Mouse (Mus musculus) heart, embryonic 14.5 days (tissue): ENCODE measurements at regions not wholly inside any gene's neighbourhood (a gene's known extent, or its start where the extent isn't known, plus 50 kb on each side); places are given as distances from the start of the nearest gene placed in this dataset.
A peak's percentile ranks its signal among the peaks of the same experiment; 100 is the strongest.

Experiments used
- ATAC-seq: fragments of 200-750 bp; cut with Nextera tagmentation; 2 replicates; pipeline ENCODE4 v1.8.0; 2017; ENCODE audit warnings: low read depth, moderate TSS enrichment; ENCODE audit not compliant: insufficient number of reproducible peaks, insufficient read depth, low FRiP score
- H3K27ac ChIP-seq, 2 experiments: fragments of 200-500 bp in 1 of 2; fragments of 300-500 bp in 1 of 2; sonication (generic) in 1 of 2; replicated peaks in 1 of 2; 2 replicates each; pipeline ENCODE4 v1.5.1; 2012 to 2014; ENCODE audit warnings: low read depth in 2 of 2, low read length in 2 of 2, control low read depth in 1 of 2, mild to moderate bottlenecking in 1 of 2, mixed read lengths in 1 of 2; ENCODE audit not compliant: control insufficient read depth in 1 of 2, insufficient read depth in 1 of 2
- H3K27me3 ChIP-seq: fragments of 300-500 bp; sonication (generic); 2 replicates; pipeline ENCODE4 v1.6.1; 2014; ENCODE audit warnings: mild to moderate bottlenecking, low read length, control low read depth; ENCODE audit not compliant: control insufficient read depth, insufficient read depth
- H3K36me3 ChIP-seq: fragments of 300-500 bp; sonication (generic); 2 replicates; pipeline ENCODE4 v1.6.1; 2014; ENCODE audit warnings: mild to moderate bottlenecking, control low read depth, low read length, mixed read lengths; ENCODE audit not compliant: control insufficient read depth, insufficient read depth
- H3K4me1 ChIP-seq, 2 experiments: fragments of 200-500 bp in 1 of 2; fragments of 300-500 bp in 1 of 2; sonication (generic) in 1 of 2; 2 replicates each; pipeline ENCODE4 v1.6.1; 2012 to 2014; ENCODE audit warnings: low read length in 2 of 2, control low read depth in 1 of 2, mixed read lengths in 1 of 2; ENCODE audit not compliant: control insufficient read depth in 2 of 2, insufficient read depth in 2 of 2
- H3K4me2 ChIP-seq: fragments of 300-500 bp; sonication (generic); 2 replicates; pipeline ENCODE4 v1.6.1; 2014; ENCODE audit warnings: mild to moderate bottlenecking, low read length
- H3K4me3 ChIP-seq, 2 experiments: fragments of 200-500 bp in 1 of 2; fragments of 300-500 bp in 1 of 2; sonication (generic) in 1 of 2; 2 replicates each; pipeline ENCODE4 v1.5.1; 2012 to 2014; ENCODE audit warnings: low read length in 2 of 2, mild to moderate bottlenecking in 2 of 2, control low read depth in 1 of 2, low read depth in 1 of 2, moderate library complexity in 1 of 2; ENCODE audit not compliant: control insufficient read depth in 1 of 2, insufficient read depth in 1 of 2
- H3K9ac ChIP-seq: fragments of 300-500 bp; sonication (generic); 2 replicates; pipeline ENCODE4 v1.6.1; 2014; ENCODE audit warnings: mild to moderate bottlenecking, low read length
- H3K9me3 ChIP-seq: fragments of 300-500 bp; sonication (generic); 2 replicates; pipeline ENCODE4 v1.6.1; 2016; ENCODE audit warnings: low read length, control low read depth; ENCODE audit not compliant: control insufficient read depth
- WGBS: fragments of 180-500 bp; shearing (Covaris S2); extraction: QIAGEN DNeasy Blood & Tissue Kit; methylation state at CpG from one replicate; pipeline ENCODE4 v1.1.7; 2014; 5-methylcytosine and 5-hydroxymethylcytosine counted together

DNA sequence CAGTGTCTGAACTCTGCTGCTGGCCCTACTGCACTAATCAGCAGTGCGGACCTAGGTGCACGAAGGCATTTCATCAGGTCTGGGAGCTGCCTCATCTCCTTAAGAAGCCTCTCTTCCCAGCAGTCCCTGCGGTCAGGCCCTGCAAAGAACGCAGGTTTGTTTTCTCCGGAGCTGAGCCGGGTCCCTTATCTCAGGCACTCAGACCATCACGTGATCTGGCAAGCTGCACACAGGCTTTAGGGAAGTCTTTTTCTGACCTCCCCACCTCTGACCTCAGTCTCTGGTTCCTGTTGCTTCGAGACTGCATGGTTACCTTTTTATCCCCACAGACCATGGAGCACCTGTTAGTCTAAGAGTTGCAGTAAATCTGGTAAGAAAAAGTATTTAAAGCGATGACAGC, 59.8 kb upstream of the Cpeb4 start:
- Histone ChIP-seq H3K4me2 (no peak overlapping the region), H3K27me3 (no peaks in the 10 kb centered on the region), H3K9ac (no peak overlapping the region), H3K4me1 (peaks cover 18 to 21% of the 10 kb centered on the region in 2 experiments), H3K36me3 (no peaks in the 10 kb centered on the region), H3K4me3 (no peak overlapping the region), H3K9me3 (no peaks in the 10 kb centered on the region), H3K27ac (peak overlapping the region in 1 of 2 experiments; percentile 19; a peak in 1 of 4 replicates)
- WGBS: 13% methylated on average over 9 of the region's 9 CpGs
- ATAC-seq: peak; percentile 61

DNA sequence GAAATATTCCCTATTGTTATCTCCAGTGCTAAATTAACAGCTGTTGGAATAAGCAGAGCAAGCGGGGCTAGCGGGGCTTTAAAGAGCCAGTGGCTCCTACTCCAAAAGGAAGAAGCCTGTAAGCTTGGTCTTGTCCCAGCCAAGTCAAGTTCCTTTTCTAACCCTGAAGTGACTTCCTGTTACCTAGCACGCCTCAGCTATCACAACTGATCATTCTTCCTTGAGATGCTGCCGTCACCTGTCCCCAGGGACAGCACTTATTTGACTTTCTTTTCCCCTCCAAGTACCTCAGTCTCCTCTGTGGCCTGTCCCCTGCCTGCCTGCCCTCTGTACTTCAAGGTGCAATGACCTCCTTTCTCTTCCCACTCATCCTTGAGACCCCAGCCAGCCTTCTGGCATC, 57.4 kb upstream of the Cpeb4 start:
- Histone ChIP-seq H3K27ac (no peak overlapping the region), H3K4me2 (no peak overlapping the region), H3K9me3 (no peaks in the 10 kb centered on the region), H3K9ac (no peak overlapping the region), H3K27me3 (no peaks in the 10 kb centered on the region), H3K4me3 (no peak overlapping the region), H3K4me1 (peaks cover 12 to 14% of the 10 kb centered on the region in 2 experiments), H3K36me3 (no peaks in the 10 kb centered on the region)
- no peak for ATAC-seq
- 78% methylated on average over 4 of the region's 4 CpGs for WGBS

DNA sequence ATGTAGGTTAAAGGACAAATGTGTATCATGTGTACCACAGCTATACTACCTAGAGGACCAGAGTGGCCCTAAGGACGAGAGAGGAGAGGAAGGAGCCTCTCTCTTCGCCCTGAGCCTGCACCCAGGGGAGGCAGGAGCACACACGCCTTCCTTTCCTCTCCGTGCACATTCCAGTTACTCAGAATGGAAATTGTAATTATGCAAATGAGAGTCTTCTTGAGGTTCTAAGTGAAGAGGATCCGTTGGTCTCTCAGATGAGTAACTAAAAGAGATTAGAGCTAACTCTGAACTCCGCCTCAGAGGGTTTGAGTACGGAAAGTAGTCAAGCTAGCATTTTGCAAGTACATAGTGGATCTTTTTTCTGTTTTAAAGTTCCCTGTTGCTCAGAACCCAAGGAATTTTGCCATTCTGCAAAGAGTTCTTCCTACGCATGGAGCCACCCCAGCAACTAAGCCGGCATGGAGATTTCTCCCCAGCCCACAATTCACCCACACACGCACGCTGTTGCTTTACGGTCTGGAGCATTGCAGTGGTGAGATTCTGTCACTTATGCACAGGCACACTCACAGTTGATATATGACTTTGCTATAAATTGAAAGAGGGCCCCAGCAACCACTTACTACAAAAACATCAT, 56.0 kb upstream of the Cpeb4 start:
- Histone ChIP-seq H3K36me3 (no peaks in the 10 kb centered on the region), H3K4me1 (peaks cover 6 to 11% of the 10 kb centered on the region in 2 experiments), H3K9ac (no peak overlapping the region), H3K27me3 (no peaks in the 10 kb centered on the region), H3K4me2 (no peak overlapping the region), H3K9me3 (no peaks in the 10 kb centered on the region), H3K4me3 (no peak overlapping the region), H3K27ac (no peak overlapping the region)
- no peak for ATAC-seq
- WGBS: 81% methylated on average over 12 of the region's 12 CpGs

DNA sequence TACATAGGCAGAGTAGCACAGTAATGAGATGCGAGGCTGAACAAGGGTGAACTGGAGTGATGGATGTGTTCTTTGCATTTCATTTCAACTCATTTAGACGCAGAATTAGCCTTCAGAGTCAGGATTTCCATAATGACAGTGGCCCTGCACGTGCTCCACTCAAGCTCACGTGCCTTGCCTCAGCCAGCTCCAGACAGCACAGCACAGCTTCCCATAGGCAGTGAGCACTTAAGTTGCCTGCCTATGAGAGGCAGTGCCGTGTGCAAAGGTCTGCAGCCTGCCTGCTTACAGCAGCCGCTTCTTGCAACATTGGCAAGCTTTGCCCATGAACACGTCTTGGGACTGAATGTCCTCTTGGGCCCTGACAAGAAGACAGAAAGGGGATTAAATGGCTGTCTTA, 54.0 kb upstream of the Cpeb4 start:
- ATAC-seq: no peak
- Histone ChIP-seq H3K27me3 (no peaks in the 10 kb centered on the region), H3K9me3 (no peaks in the 10 kb centered on the region), H3K4me3 (no peak overlapping the region), H3K4me1 (peaks cover 11% of the 10 kb centered on the region in 2 experiments), H3K36me3 (no peaks in the 10 kb centered on the region), H3K27ac (no peak overlapping the region), H3K9ac (no peak overlapping the region), H3K4me2 (no peak overlapping the region)
- WGBS: 71% methylated on average over 7 of the region's 7 CpGs

DNA sequence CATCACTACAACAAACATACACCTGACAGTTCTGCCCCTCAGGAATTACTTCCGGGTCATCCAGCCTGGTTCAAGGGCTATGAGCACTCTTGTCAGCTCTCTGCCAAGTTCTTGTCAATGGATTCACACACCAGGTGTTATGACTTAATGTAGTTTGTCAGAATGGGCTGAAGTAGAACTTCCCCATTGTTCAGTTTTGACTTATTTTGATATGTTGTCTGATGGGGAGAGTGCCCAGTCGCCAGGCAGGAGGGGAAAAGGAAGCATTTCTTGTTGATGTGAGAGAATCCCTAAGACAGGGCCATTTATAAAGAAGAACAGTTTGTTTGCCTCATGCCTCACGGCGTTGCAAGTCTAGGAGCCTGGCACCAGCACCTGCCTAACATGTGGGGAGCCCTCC, 52.0 kb upstream of the Cpeb4 start:
- H3K27me3 ChIP-seq: no peaks in the 10 kb centered on the region
- H3K9me3 ChIP-seq: no peaks in the 10 kb centered on the region
- WGBS: 69% methylated on average over 4 of the region's 4 CpGs
- H3K9ac ChIP-seq: no peak overlapping the region
- H3K4me1 ChIP-seq: peaks cover 14% of the 10 kb centered on the region in 2 experiments
- ATAC-seq: no peak
- H3K27ac ChIP-seq: no peak overlapping the region
- H3K36me3 ChIP-seq: no peaks in the 10 kb centered on the region
- no peak overlapping the region for H3K4me3 ChIP-seq
- no peak overlapping the region for H3K4me2 ChIP-seq

DNA sequence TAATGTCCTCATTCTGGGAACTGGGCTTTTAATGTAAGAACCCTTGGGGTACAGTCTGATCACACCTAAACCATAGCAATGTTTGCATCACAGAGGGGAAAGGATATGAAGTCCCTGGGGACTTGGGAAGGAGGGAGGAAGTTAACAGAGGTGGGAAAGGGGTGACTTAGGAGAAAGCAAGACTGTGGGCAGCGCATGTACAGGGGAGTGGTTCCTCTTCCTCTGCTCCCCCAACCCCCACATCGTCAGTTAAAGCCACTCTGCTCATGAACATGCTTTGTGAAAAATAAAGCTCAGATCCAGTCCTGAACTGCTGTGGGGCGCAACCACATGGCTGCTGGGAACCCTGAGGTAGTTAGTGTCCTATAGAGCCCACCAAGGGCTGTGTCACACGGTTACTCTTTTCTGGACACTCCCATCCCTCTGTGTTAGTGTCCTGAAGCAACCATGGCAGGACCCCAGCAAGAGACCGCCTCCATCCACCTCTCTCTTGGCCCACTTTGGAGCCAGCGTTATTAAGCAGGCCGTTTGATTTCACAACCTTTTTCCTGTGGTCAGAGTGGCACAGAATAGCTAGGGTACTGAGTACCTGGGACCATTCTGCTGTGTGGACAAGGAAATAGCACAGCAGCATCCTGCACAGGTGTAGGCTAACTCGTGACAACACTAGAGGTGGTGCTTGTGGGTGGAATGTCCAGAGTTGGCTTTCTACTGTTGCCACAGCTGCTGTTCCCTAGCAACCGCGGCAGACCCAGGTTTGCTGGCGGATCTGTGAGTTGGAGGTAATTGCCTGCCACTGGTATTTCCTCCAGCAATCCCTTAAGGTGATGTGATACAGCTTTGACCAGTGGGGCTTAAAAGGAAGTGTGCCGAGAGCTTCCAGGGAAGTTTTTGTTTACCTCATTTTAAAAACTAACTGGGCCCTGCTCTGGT, 50.3 kb upstream of the Cpeb4 start:
- no peak overlapping the region for H3K4me3 ChIP-seq
- H3K36me3 ChIP-seq: no peaks in the 10 kb centered on the region
- no peak overlapping the region for H3K4me2 ChIP-seq
- no peaks in the 10 kb centered on the region for H3K9me3 ChIP-seq
- WGBS: 68% methylated on average over 12 of the region's 12 CpGs
- no peak overlapping the region for H3K9ac ChIP-seq
- no peak overlapping the region for H3K27ac ChIP-seq
- no peaks in the 10 kb centered on the region for H3K27me3 ChIP-seq
- H3K4me1 ChIP-seq: peaks cover 14% of the 10 kb centered on the region in 2 experiments
- no peak for ATAC-seq
